Mouse (Mus musculus): ENCODE results near the gene Wwox. TPM values are rescaled to one million over a fixed set of nuclear protein-coding genes. Genes with fewer than 3 reads are reported as not detected.
A peak's percentile ranks its signal among the peaks of the same experiment; 100 is the strongest.

Wwox gene
- total RNA-seq, 1 experiment from 2014 or later: 11.8 TPM

- no peak for ATAC-seq (replicated peaks; ENCODE audit: low read depth, poor library complexity, severe bottlenecking)
Measured at GRCm38 (mm10) chr8:115161520-115161919, 722.1 kb downstream of the Wwox start.

- ATAC-seq (replicated peaks; ENCODE audit: low read depth, poor library complexity, severe bottlenecking): no peak
Measured at GRCm38 (mm10) chr8:115164872-115165271, 725.4 kb downstream of the Wwox start.

GRCm38 (mm10) chr8:115173634-115174081 lies 734.2 kb downstream of the Wwox start:
- no peak for ATAC-seq (replicated peaks; ENCODE audit: low read depth, poor library complexity, severe bottlenecking)

DNA sequence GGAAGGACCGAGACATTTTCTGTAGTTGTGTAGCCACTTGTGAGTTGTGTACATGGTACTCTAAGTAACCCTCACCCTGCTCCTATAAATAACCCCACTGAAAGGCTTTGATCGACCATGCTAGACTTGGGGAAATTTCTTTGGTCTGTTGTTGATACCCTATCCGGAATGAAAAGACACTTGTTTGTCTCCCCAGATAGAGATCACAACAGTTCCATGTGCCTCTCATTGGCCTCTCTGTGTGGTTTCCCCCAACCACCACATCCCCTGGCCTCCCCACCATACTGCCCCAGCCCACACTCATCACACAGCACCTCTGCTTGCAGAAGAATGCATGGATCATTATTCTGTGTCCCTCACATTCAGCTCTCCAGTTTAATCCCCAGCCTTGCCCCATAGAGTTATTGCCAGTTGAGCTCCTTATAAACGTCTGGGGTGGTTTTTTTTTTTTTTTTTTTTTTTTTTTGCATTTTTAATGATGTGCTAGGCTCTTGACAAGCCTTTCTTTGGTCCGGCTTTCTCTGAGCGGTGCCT lies 746.0 kb downstream of the Wwox start:
- ATAC-seq (replicated peaks; ENCODE audit: low read depth, poor library complexity, severe bottlenecking): 0 out of 2 replicates have a peak, but pooled peaks have one; percentile 37

DNA sequence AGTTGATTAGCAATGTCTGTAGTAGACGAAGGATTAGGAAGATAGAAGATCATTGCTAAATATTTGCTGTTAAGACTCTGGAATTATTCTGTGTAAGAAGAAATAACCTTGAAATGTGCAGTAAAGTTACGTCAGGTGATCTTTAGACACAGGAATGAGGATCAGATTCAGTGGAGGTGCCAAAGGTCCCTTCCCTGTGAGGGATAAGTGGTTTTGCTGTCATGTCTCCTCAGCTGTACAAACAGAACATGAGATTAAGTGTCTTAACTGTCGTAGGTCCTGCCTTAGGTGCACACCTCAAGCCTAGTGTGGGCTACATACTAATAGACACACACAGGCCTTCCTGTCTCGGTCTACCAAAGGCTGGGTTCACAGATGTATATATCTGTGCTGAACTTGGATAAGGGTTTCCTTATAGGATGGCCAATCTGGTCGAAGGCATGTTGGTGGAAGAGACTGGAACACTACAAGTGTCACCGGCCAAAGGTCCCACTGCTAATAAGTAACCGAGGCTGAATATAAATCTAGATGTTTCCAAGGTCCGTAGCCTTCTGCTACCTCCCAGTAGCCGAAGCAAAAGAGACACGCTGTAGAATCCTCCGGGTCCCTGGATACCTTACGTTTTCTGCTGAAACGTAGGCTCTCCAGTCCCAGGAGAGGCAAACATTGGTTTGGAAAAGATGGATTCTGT lies 746.8 kb downstream of the Wwox start:
- ATAC-seq (replicated peaks; ENCODE audit: low read depth, poor library complexity, severe bottlenecking): no peak

DNA sequence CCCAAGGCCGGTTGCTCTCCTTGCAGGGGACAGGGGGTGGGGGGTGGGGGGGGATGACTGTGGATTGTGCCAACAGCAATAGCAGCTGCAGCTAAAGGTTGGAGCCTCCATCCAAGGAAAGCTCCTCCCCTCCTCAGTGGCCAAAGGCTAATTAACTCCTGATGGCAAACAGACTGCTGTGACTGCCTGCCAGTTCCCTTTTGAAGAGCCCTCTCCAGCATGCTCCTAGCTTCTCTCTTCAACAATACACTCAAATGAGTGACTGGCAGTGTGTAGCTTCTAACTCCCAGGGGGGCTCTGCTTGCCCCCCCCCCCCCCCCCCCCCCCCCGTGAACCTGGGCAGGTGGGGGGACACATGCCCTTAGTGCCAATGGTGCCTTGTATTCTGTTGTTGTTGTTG lies 747.4 kb downstream of the Wwox start:
- ATAC-seq (replicated peaks; ENCODE audit: low read depth, poor library complexity, severe bottlenecking): no peak

DNA sequence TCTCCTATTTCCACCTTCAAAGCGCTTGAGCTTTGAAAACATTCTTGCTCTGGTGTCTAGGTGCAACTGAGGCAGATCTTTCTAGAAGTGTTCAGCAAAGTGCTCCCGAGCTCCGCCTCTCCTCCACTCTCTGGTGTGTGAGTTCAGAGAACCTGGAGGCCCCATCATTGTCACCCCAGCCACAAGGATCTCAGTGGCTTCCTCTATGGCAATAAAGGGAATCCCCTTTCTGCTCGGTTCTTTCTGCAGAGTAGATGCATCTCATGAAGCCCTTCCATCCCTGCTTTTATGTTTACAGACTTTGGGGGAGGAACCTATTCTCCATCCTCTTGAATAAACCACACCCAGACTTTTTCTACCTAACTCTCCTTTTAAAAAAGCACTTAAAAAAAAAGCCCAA lies 749.0 kb downstream of the Wwox start:
- no peak for ATAC-seq (replicated peaks; ENCODE audit: low read depth, poor library complexity, severe bottlenecking)

DNA sequence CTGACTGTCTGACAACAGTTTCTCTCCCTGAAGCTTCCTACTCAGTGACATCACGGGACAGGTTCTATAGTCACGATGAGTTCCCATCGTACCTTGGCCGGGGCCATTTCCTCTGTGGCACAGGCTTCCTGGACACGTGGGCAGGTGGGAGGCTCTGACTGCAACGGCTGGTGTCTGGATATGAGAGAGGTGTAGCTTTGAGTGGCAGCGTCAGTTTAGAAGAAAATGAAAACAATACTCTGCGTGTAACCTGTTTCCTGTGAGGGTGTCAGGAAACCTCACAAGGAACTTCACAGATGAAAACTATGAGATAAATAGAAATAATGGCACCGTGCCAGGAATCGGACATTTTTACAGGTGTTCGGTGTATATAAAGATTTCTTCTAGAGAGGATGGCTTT lies 750.4 kb downstream of the Wwox start:
- ATAC-seq (replicated peaks; ENCODE audit: low read depth, poor library complexity, severe bottlenecking): peak; percentile 85

DNA sequence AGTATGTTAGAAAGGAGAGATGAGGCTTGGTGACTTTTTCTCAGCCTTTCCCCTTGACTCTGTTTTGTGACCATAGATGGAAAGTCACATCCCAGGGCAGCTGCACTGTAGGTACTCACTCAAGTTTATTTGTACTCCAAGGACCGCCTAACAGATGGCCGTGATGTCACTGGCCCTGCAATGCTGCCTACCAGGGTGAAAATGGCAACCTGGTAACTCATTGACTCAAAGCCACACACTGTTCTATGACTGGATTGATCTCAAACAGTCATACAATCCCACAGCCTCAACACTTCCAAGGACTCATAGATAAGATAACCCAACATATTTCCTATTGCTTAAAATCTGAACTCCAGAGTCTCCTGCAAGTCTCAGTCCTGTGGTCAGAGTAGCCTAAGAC lies 754.3 kb downstream of the Wwox start:
- ATAC-seq (replicated peaks; ENCODE audit: low read depth, poor library complexity, severe bottlenecking): no peak

DNA sequence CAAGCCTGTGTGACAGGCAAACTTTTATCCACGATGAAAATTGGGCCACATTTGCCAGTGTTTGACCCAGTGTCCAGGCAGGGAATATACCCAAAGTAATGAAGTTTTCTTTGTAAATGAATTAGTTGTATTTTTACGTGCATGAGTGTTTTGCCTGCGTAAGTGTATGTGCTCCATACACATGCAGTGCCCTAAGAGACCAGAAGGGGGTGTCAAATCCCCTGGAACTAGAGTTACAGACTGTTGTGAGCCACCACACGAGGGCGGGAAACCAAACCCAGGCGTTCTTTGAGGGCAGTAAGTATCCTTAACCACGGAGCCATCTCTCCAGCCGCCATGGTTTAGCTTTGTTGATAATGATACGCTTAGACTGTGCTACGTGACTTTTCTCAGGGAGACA lies 755.9 kb downstream of the Wwox start:
- no peak for ATAC-seq (replicated peaks; ENCODE audit: low read depth, poor library complexity, severe bottlenecking)

GRCm38 (mm10) chr8:115196859-115197258 lies 757.4 kb downstream of the Wwox start:
- ATAC-seq (replicated peaks; ENCODE audit: low read depth, poor library complexity, severe bottlenecking): no peak

DNA sequence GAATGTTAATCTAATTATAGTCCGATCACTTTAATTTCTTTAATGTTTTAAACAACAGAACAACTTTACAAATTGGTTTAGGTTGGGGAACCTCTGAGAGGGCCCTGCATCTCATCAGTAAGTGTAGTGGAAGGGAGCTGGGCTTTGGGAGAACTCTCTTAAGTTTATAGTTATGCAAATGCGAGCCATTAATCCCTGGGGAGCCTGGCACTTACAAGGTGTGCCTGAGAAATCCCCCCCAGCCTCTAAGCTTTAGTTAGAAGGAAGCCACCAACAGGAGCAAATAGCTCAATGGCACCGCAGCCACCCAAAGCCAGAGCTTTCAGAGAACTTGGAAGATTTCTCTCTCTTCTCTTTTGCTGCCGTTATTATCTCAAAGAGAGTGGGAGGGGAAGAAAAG lies 759.7 kb downstream of the Wwox start:
- ATAC-seq (replicated peaks; ENCODE audit: low read depth, poor library complexity, severe bottlenecking): no peak

DNA sequence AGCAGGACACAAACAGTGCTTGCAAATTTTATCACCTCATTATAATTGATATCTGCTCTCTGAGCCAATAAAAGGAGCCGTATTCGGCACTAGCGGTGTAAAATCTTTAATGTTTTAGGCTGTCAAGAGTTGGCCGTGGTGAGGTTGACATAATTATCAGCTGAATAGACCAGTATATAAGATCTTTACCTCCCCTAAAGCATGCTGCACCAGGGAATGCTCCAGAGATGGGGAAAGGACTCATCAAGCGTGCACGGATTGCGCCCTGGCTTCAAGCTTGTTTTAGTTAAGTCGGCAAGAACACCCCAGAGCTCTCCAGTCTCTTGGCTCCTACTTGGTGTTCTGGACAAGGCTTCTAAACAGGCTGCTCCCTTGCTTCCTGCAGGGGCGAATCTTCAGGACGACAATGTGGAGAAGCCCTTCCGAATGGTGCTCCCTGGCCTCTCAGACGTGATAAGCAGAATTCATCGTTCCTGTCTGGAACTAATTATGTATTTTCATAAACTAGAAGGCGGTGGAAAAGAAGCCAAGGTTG lies 760.2 kb downstream of the Wwox start:
- ATAC-seq (replicated peaks; ENCODE audit: low read depth, poor library complexity, severe bottlenecking): no peak

- ATAC-seq (replicated peaks; ENCODE audit: low read depth, poor library complexity, severe bottlenecking): no peak
Measured at GRCm38 (mm10) chr8:115201726-115202125, 762.3 kb downstream of the Wwox start.

GRCm38 (mm10) chr8:115207480-115207879 lies 768.0 kb downstream of the Wwox start:
- no peak for ATAC-seq (replicated peaks; ENCODE audit: low read depth, poor library complexity, severe bottlenecking)

DNA sequence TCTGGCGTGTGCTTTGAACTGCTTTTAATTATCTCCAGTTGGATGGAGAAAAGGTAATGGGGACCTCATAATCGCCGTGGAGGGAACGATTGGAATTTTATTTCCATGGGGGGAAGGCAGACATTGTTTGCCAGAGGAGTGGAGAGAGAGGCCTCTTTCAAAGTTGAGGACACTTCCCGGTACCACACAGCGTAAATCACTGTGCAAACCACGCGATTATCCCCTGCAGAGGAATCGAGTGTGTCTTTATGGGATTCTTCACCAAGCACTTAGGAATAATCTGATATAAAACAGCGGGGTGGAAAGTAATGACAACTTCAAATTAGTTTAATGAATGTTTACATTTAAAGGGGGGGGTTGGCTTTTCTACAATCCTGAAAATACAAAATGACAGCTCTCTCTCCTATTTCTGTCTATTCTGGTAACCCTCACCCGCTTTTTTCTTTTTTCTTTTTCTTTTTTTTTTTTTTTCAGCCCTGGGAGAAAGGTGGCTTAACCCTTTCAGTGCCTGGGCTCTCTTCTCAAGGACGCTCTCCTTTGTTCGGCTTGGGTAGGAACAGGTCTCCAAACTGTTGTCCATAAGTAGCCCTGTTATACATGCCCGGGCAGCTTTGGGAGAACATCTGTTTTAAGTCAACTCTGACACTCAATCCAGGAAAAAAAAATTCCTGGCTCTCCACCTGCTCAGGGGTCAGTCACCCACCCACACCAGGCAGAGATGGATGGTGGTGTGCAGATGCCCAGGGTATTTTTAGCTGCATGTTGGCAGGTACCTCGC lies 769.1 kb downstream of the Wwox start:
- no peak for ATAC-seq (replicated peaks; ENCODE audit: low read depth, poor library complexity, severe bottlenecking)

GRCm38 (mm10) chr8:115210014-115210413 lies 770.6 kb downstream of the Wwox start:
- no peak for ATAC-seq (replicated peaks; ENCODE audit: low read depth, poor library complexity, severe bottlenecking)

DNA sequence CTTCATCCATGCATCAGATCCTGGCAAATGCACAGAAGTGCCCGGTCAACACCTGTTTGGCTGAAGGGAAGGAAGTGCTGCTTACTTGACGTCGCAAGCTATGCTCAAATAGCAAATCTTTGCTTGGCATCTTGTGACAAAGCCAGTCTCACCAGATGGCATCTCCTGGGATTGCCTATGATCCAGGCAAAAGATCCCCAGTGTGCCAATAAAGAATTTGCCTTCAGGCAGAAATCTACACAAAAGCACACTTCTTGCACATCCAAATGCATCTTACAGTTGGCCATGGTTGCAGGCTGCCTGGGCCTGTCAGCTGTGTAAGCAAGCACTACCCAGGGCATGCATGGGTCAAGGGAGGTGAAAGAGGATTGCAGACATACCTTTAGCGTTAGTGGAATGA lies 773.7 kb downstream of the Wwox start:
- ATAC-seq (replicated peaks; ENCODE audit: low read depth, poor library complexity, severe bottlenecking): no peak

GRCm38 (mm10) chr8:115214870-115215269 lies 775.4 kb downstream of the Wwox start:
- ATAC-seq (replicated peaks; ENCODE audit: low read depth, poor library complexity, severe bottlenecking): no peak

GRCm38 (mm10) chr8:115216801-115217200 lies 777.3 kb downstream of the Wwox start:
- ATAC-seq (replicated peaks; ENCODE audit: low read depth, poor library complexity, severe bottlenecking): no peak

DNA sequence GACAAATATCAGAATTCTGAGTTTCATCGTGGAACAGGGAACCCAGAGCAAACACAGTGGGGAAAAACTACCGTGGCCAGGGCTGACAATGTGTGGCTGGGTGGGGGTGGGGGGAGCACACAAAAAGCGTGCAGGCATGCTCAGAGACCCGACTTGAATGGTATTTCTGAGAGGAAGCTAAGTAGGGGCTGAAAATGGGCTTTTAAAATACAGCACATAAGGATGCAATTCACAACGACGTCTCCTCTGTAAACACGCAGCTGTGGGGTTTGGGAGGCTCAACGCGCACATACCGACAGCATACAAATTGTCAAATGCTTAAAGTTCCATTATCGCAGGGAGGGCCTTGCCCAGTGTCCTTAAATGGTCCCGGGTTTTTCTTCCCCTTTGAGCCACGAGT lies 783.1 kb downstream of the Wwox start:
- ATAC-seq (replicated peaks; ENCODE audit: low read depth, poor library complexity, severe bottlenecking): no peak
